Mouse (Mus musculus): Measurements from ENCODE around the gene Slc23a2. TPM values are rescaled to one million over a fixed set of nuclear protein-coding genes. Genes with fewer than 3 reads are reported as not detected.

Slc23a2 gene
- polyA plus RNA-seq, 1 experiment from 2014 or later: 14.2 TPM

GRCm38 (mm10) chr2:132129980-132130379, 14.9 kb downstream of the Slc23a2 start:
- Histone ChIP-seq H3K9ac (ENCODE audit: low read length) (no peak overlapping the region), H3K4me1 (replicated peaks; ENCODE audit: control insufficient read depth, insufficient read depth, low read length) (peaks cover 4% of the 10 kb centered on the region; the same call in 1 of the 2 replicates), H3K4me2 (ENCODE audit: low read depth, low read length, severe bottlenecking) (no peak overlapping the region), H3K36me3 (ENCODE audit: control insufficient read depth, insufficient read depth, low read length) (no peaks in the 10 kb centered on the region), H3K4me3 (ENCODE audit: low read depth, low read length) (no peak overlapping the region), H3K9me3 (ENCODE audit: control insufficient read depth, low read length) (no peaks in the 10 kb centered on the region), H3K27ac (ENCODE audit: low read depth, low read length) (no peak overlapping the region), H3K27me3 (ENCODE audit: control insufficient read depth, insufficient read depth, low read length) (no peaks in the 10 kb centered on the region)
- 90% methylated on average over 7 of the region's 7 CpGs for WGBS
- DNase-seq (ENCODE audit: low spot score) (no peak), ATAC-seq (replicated peaks; ENCODE audit: low FRiP score) (no peak)

GRCm38 (mm10) chr2:132129247-132129646, 15.7 kb downstream of the Slc23a2 start:
- Histone ChIP-seq H3K27me3 (ENCODE audit: control insufficient read depth, insufficient read depth, low read length) (no peaks in the 10 kb centered on the region), H3K36me3 (ENCODE audit: control insufficient read depth, insufficient read depth, low read length) (no peaks in the 10 kb centered on the region), H3K9ac (ENCODE audit: low read length) (no peak overlapping the region), H3K4me2 (ENCODE audit: low read depth, low read length, severe bottlenecking) (no peak overlapping the region), H3K9me3 (ENCODE audit: control insufficient read depth, low read length) (no peaks in the 10 kb centered on the region), H3K4me1 (replicated peaks; ENCODE audit: control insufficient read depth, insufficient read depth, low read length) (peaks cover 4% of the 10 kb centered on the region; the same call in 1 of the 2 replicates), H3K4me3 (ENCODE audit: low read depth, low read length) (no peak overlapping the region), H3K27ac (ENCODE audit: low read depth, low read length) (no peak overlapping the region)
- WGBS: 88% methylated on average over 7 of the region's 7 CpGs
- ATAC-seq (replicated peaks; ENCODE audit: low FRiP score): no peak
- DNase-seq (ENCODE audit: low spot score): no peak

- H3K27ac ChIP-seq (ENCODE audit: low read depth, low read length): no peak overlapping the region
- 58% methylated on average over 10 of the region's 10 CpGs for WGBS
- DNase-seq (ENCODE audit: low spot score) (no peak), ATAC-seq (replicated peaks; ENCODE audit: low FRiP score) (no peak)
- H3K4me1 ChIP-seq (replicated peaks; ENCODE audit: control insufficient read depth, insufficient read depth, low read length): peaks cover 4% of the 10 kb centered on the region; the same call in 1 of the 2 replicates
- no peaks in the 10 kb centered on the region for H3K9me3 ChIP-seq (ENCODE audit: control insufficient read depth, low read length)
- no peaks in the 10 kb centered on the region for H3K27me3 ChIP-seq (ENCODE audit: control insufficient read depth, insufficient read depth, low read length)
- H3K4me3 ChIP-seq (ENCODE audit: low read depth, low read length): no peak overlapping the region
- no peak overlapping the region for H3K9ac ChIP-seq (ENCODE audit: low read length)
- H3K36me3 ChIP-seq (ENCODE audit: control insufficient read depth, insufficient read depth, low read length): no peaks in the 10 kb centered on the region
- H3K4me2 ChIP-seq (ENCODE audit: low read depth, low read length, severe bottlenecking): no peak overlapping the region
Measured at GRCm38 (mm10) chr2:132127904-132128303, 17.0 kb downstream of the Slc23a2 start.

- peaks cover 1% of the 10 kb centered on the region; the same call in 1 of the 2 replicates for H3K4me1 ChIP-seq (replicated peaks; ENCODE audit: control insufficient read depth, insufficient read depth, low read length)
- DNase-seq (ENCODE audit: low spot score) (no peak), ATAC-seq (replicated peaks; ENCODE audit: low FRiP score) (no peak)
- H3K9me3 ChIP-seq (ENCODE audit: control insufficient read depth, low read length): no peaks in the 10 kb centered on the region
- no peak overlapping the region for H3K4me3 ChIP-seq (ENCODE audit: low read depth, low read length)
- no peak overlapping the region for H3K27ac ChIP-seq (ENCODE audit: low read depth, low read length)
- H3K36me3 ChIP-seq (ENCODE audit: control insufficient read depth, insufficient read depth, low read length): no peaks in the 10 kb centered on the region
- no peaks in the 10 kb centered on the region for H3K27me3 ChIP-seq (ENCODE audit: control insufficient read depth, insufficient read depth, low read length)
- no peak overlapping the region for H3K4me2 ChIP-seq (ENCODE audit: low read depth, low read length, severe bottlenecking)
- 98% methylated on average over 1 of the region's 1 CpGs for WGBS
- no peak overlapping the region for H3K9ac ChIP-seq (ENCODE audit: low read length)
Measured at GRCm38 (mm10) chr2:132126292-132126691, 18.6 kb downstream of the Slc23a2 start.

- ATAC-seq (replicated peaks; ENCODE audit: low FRiP score): no peak
- WGBS: 62% methylated on average over 4 of the region's 4 CpGs
Measured at GRCm38 (mm10) chr2:132123063-132123462, 21.8 kb downstream of the Slc23a2 start.

GRCm38 (mm10) chr2:132121050-132121449, 23.9 kb downstream of the Slc23a2 start:
- Histone ChIP-seq H3K9me3 (ENCODE audit: control insufficient read depth, low read length) (no peaks in the 10 kb centered on the region), H3K27ac (ENCODE audit: low read depth, low read length) (no peak overlapping the region), H3K36me3 (ENCODE audit: control insufficient read depth, insufficient read depth, low read length) (no peaks in the 10 kb centered on the region), H3K4me3 (ENCODE audit: low read depth, low read length) (no peak overlapping the region), H3K4me1 (replicated peaks; ENCODE audit: control insufficient read depth, insufficient read depth, low read length) (no peaks in the 10 kb centered on the region), H3K4me2 (ENCODE audit: low read depth, low read length, severe bottlenecking) (no peak overlapping the region), H3K9ac (ENCODE audit: low read length) (no peak overlapping the region), H3K27me3 (ENCODE audit: control insufficient read depth, insufficient read depth, low read length) (no peaks in the 10 kb centered on the region)
- no peak for DNase-seq (ENCODE audit: low spot score)
- WGBS: 87% methylated on average over 3 of the region's 3 CpGs
- no peak for ATAC-seq (replicated peaks; ENCODE audit: low FRiP score)

More at GRCm38 (mm10) chr2:132123063-132123462, 21.8 kb downstream of the Slc23a2 start:
- no peaks in the 10 kb centered on the region for H3K9me3 ChIP-seq (ENCODE audit: control insufficient read depth, low read length)
- H3K27ac ChIP-seq (ENCODE audit: low read depth, low read length): no peak overlapping the region
- H3K27me3 ChIP-seq (ENCODE audit: control insufficient read depth, insufficient read depth, low read length): no peaks in the 10 kb centered on the region
- DNase-seq (ENCODE audit: low spot score): no peak
- H3K9ac ChIP-seq (ENCODE audit: low read length): no peak overlapping the region
- no peaks in the 10 kb centered on the region for H3K4me1 ChIP-seq (replicated peaks; ENCODE audit: control insufficient read depth, insufficient read depth, low read length)
- no peak overlapping the region for H3K4me3 ChIP-seq (ENCODE audit: low read depth, low read length)
- no peaks in the 10 kb centered on the region for H3K36me3 ChIP-seq (ENCODE audit: control insufficient read depth, insufficient read depth, low read length)
- no peak overlapping the region for H3K4me2 ChIP-seq (ENCODE audit: low read depth, low read length, severe bottlenecking)

GRCm38 (mm10) chr2:132118646-132119045, 26.3 kb downstream of the Slc23a2 start:
- H3K27me3 ChIP-seq (ENCODE audit: control insufficient read depth, insufficient read depth, low read length): no peaks in the 10 kb centered on the region
- no peaks in the 10 kb centered on the region for H3K36me3 ChIP-seq (ENCODE audit: control insufficient read depth, insufficient read depth, low read length)
- no peaks in the 10 kb centered on the region for H3K9me3 ChIP-seq (ENCODE audit: control insufficient read depth, low read length)
- no peaks in the 10 kb centered on the region for H3K4me1 ChIP-seq (replicated peaks; ENCODE audit: control insufficient read depth, insufficient read depth, low read length)
- DNase-seq (ENCODE audit: low spot score) (no peak), ATAC-seq (replicated peaks; ENCODE audit: low FRiP score) (no peak)
- H3K27ac ChIP-seq (ENCODE audit: low read depth, low read length): no peak overlapping the region
- 81% methylated on average over 1 of the region's 1 CpGs for WGBS
- H3K4me2 ChIP-seq (ENCODE audit: low read depth, low read length, severe bottlenecking): no peak overlapping the region
- H3K4me3 ChIP-seq (ENCODE audit: low read depth, low read length): no peak overlapping the region
- H3K9ac ChIP-seq (ENCODE audit: low read length): no peak overlapping the region

- H3K27me3 ChIP-seq (ENCODE audit: control insufficient read depth, insufficient read depth, low read length): no peaks in the 10 kb centered on the region
- no peak for DNase-seq (ENCODE audit: low spot score)
- no peak overlapping the region for H3K9ac ChIP-seq (ENCODE audit: low read length)
- no peak for ATAC-seq (replicated peaks; ENCODE audit: low FRiP score)
- no peaks in the 10 kb centered on the region for H3K36me3 ChIP-seq (ENCODE audit: control insufficient read depth, insufficient read depth, low read length)
- 87% methylated on average over 5 of the region's 5 CpGs for WGBS
- H3K4me2 ChIP-seq (ENCODE audit: low read depth, low read length, severe bottlenecking): no peak overlapping the region
- no peaks in the 10 kb centered on the region for H3K4me1 ChIP-seq (replicated peaks; ENCODE audit: control insufficient read depth, insufficient read depth, low read length)
- H3K4me3 ChIP-seq (ENCODE audit: low read depth, low read length): no peak overlapping the region
- no peak overlapping the region for H3K27ac ChIP-seq (ENCODE audit: low read depth, low read length)
- no peaks in the 10 kb centered on the region for H3K9me3 ChIP-seq (ENCODE audit: control insufficient read depth, low read length)
Measured at GRCm38 (mm10) chr2:132115936-132116335, 29.0 kb downstream of the Slc23a2 start.

GRCm38 (mm10) chr2:132115344-132115743, 29.6 kb downstream of the Slc23a2 start:
- WGBS: 71% methylated on average over 6 of the region's 6 CpGs
- ATAC-seq (replicated peaks; ENCODE audit: low FRiP score) (no peak), DNase-seq (ENCODE audit: low spot score) (no peak)
- H3K27me3 ChIP-seq (ENCODE audit: control insufficient read depth, insufficient read depth, low read length): no peaks in the 10 kb centered on the region
- H3K4me3 ChIP-seq (ENCODE audit: low read depth, low read length): no peak overlapping the region
- no peaks in the 10 kb centered on the region for H3K4me1 ChIP-seq (replicated peaks; ENCODE audit: control insufficient read depth, insufficient read depth, low read length)
- H3K9me3 ChIP-seq (ENCODE audit: control insufficient read depth, low read length): no peaks in the 10 kb centered on the region
- H3K27ac ChIP-seq (ENCODE audit: low read depth, low read length): no peak overlapping the region
- H3K9ac ChIP-seq (ENCODE audit: low read length): no peak overlapping the region
- H3K36me3 ChIP-seq (ENCODE audit: control insufficient read depth, insufficient read depth, low read length): no peaks in the 10 kb centered on the region
- H3K4me2 ChIP-seq (ENCODE audit: low read depth, low read length, severe bottlenecking): no peak overlapping the region

All from forebrain, embryonic 11.5 days (tissue).